Mouse (Mus musculus) B cell, adult 2 months (primary cell): ENCODE measurements around the gene Slpi.

Experiments used
- DNase-seq, 2 experiments: peaks; one replicate each; pipeline ENCODE4 v3.0.0; 2022

Slpi gene

DNA sequence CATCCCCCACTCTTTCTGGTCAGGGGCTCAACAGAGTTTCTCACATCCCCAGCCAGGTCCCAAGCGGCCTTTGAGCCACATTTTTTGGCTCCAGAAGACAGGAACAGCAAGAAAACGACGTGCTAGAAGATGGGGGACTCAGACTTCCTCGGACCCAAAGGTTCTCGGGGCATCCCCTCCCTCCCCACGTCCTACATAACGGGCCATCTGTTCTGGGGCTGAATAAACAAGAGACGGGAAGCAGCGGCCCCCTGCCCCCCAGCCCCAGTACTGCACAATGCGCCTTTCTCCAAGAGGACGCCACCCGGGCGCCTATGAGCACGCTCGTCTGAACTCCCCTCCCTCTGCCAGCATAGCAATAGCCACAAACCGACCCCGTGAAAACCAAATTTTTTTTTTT is at the start of gene Slpi:
Gene Slpi, minus strand, starts transcription at position 76 of the 400 bp plus-strand sequence.
- no peak for DNase-seq

- DNase-seq, result no peak
Measured at GRCm38 (mm10) chr2:164438257-164438656, 49.4 kb upstream of the Slpi start.

DNA sequence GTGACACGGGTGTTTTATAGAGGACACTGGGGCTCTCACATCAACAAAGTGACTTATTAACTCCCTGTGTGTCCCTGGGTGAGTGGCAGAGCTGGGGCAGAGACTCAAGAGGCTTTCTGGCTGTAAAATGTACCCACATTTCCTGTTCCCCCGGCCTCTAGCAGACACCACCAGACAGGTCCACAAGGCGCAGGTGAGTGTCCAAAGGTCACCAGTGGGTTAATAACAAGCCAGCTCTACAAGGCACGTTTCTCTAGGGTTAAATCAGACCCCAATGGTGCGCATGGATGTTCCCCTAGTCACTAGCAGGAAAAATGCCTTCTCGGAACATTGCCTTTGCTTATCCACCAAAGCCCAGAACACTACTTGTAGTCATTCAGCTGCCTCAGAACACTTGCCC is 48.8 kb upstream of the Slpi start:
- DNase-seq, result no peak

GRCm38 (mm10) chr2:164436961-164437360 is 48.1 kb upstream of the Slpi start:
- no peak for DNase-seq

DNA sequence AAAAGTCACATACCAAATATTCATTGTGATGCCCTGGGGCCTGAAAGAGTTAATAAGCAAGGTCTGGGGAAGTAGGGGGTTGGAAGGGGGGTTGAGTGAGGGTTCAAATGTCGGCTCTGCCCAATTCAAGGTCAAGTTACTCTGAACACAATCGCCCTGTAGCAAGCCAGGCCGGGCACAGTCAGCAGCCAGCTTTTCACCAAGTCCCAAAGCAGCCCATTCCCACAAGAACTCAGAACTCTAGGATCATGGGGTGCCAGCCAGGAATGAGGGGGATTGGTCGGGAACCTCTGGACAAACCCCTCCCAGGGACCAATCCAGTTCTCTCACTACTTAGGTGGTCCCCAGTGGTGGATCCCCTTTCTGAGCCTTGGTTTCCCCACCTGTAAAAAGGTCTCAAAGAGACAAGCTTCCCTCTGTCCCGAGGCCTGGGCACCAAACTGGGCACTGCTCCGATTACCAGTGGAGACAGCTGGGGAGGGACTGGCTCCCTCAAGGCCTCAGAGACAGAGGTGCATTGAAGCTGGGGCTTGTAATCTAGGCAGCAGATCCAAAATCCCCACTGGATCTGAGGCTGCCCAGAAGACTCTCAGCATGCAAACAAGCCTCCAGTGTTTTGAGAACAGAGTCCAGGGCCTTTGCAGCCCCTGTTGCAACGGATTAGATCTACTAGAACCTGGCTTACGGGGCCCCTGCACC is 47.5 kb upstream of the Slpi start:
- DNase-seq, result no peak

GRCm38 (mm10) chr2:164435216-164436090 is 46.6 kb upstream of the Slpi start:
- DNase-seq, result no peak

- DNase-seq, result no peak
Measured at GRCm38 (mm10) chr2:164434681-164435080, 45.8 kb upstream of the Slpi start.

DNA sequence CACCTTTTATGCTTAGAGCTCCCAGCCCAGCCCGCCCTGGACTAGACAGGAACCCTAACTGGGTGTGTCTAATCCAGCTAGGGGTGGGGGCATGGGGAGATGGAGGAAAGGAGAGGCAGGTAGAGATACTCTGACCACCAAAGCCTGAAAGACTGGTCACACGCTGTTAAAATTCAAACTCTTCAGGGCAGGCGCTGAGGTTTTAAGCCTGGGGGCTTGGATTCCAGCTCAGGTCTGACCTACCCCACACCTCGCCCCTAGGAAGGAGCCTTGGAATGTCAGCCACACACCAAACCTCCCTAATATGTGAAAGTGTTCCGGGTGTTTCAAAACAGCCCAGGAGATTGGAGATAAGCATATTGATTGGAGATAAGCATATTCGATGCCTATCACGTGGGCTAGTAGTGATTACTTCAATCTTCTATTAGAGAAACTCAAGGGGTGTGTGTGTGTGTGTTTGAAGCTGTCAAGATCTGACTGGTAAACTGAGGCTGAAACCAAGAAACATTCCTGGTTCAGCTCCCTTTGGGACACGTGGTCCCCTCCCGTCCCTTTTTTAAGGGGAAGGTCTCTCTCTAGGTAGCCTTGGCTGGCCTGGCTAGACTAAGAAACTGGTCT is 44.5 kb upstream of the Slpi start:
- DNase-seq, result no peak

DNA sequence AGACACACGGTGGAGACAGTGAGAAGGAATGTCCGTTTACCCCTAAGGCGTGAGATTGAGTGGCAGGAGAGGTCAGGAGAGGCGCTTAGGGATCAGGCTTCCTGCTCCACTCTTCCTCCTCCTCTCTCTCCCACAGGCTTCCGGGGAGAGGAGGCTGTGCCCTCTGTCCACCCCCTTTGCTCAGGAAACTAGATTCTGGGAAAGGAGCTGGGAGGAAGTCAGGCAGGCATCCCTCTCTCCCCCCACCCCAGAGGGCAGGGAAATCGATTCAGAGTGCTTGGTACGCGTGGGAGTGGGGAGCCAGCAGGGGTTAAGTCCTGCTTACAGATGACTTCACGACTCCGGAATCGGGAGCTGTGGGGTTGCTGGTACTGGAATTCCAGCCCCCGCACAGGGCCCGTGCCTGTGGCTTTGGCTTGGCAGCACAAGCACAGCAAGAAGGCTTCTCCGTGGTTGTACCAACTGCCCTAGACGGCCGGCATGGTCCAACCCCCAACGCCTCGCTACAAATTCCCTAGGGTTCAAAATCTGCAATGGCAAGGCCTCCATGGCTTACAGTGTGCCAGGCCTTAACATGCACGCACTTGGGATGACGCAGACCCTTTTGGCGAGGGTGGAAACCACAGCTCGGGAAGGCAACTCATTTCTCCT is 43.8 kb upstream of the Slpi start:
- DNase-seq, result no peak

DNA sequence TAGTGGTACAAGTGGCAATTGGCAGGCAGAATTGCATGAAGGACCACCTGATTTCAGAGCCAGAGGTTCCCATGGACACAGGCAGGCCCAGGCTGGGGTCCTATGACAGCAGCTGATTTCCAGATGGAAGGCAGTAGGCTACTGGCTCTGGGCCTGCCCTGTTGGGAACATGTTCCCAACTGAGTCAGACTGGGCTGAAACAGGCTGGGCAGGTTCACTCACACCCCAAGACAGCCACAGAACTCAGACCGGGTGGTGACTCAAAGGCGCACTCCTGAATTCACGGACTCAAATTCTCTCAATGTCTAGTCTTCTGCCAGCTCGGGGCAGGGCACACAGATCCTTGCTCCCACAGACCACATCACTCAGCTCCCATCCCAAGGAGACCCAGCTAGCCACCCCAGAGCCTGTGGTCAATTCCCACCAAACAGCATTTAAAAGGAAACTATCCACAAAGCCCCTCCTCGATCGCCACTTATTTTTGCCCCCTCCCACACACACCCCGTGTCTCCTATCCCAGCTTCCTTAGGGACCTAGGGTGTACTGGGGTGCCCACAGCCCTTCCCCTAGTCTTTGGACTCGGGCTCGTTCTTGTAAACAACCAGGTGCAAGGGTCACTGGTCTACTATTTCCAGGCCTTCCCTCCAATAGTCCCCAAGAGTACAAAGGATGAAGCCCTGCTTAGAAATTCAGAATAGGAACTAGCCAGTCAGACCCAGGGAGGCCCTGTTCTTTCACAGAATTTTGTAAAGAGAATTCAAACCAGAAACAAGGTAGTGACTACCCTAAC is 43.0 kb upstream of the Slpi start:
- DNase-seq, result no peak

- no peak for DNase-seq
Measured at GRCm38 (mm10) chr2:164430697-164431096, 41.8 kb upstream of the Slpi start.

- no peak for DNase-seq
Measured at GRCm38 (mm10) chr2:164429881-164430615, 41.2 kb upstream of the Slpi start.

- DNase-seq, result no peak
Measured at GRCm38 (mm10) chr2:164428451-164428850, 39.6 kb upstream of the Slpi start.

DNA sequence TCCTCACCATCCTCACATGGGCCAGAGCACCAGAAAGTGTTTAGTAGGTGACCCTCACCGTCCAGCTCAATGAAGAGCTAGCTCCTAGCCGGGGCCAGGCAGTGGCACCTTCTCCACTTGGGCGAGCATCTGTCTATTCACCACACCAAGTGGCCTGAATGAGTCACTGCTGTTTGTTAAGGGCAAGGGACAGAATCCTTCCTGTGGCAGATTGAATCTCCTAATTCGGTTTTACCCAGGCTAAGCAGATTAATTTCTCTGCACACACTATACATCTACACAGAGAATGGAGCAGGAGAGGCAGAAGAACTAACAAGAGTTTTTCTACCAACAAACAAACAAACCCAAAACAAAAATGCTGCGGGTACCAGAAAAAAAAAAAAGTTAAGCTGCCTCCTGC is 38.1 kb upstream of the Slpi start:
- no peak for DNase-seq

DNA sequence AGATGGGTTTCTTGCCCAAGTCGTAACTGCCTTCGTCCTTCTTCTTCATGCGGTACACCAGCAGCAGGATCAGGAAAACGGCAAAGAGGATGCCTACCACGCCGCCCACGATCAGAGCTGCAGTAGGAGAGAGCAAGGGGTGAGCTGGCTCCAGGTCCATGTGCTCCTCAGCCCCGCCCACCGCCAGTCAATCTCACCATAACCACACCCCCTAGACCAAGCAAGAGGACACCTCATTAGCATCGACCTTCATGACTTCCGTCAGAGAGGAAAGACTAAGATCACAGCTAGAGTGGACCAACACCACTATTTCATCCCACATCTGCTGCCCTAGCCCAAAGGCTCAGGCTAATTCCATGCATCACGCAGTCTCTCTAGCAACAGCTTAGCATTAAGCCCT is 37.2 kb upstream of the Slpi start:
- DNase-seq, result no peak

DNA sequence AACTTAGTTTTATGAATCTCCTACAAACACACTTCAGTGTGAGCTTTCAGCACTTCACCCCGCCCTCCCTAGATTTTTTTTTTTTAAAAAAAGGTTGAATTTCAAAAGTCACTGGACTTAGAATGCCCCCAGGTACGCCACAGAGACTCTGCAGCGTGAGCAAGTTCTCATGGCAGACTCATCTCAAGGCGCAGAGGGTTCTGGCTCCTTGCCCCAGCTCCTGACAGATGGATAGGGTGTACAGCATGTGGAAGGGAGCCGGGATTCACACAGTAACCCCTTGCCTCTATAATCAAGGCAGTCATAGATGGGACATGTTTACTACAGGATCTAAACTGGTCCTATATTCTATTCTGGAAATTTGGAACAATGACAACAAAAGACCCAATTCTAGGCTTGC is 36.5 kb upstream of the Slpi start:
- DNase-seq, result no peak

DNA sequence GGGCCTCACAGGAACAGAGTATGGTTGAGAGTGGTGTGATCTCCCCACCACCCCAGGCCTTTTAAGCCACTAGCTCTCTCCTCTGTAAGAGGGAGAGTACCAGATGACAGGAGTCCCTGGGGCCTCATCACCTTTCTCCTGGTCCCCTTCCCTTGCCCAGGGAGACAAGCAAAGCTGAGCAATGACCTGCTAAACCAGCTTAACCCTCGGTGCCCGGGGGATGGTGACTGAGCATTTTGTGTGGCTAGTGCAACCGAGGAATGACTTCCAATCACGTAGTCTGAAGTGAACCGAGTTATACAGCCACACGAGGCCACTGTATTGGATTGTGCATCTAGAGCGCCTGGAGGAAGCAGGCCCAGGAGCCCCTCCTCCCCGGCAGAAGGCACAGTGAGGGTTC is 35.5 kb upstream of the Slpi start:
- no peak for DNase-seq

DNA sequence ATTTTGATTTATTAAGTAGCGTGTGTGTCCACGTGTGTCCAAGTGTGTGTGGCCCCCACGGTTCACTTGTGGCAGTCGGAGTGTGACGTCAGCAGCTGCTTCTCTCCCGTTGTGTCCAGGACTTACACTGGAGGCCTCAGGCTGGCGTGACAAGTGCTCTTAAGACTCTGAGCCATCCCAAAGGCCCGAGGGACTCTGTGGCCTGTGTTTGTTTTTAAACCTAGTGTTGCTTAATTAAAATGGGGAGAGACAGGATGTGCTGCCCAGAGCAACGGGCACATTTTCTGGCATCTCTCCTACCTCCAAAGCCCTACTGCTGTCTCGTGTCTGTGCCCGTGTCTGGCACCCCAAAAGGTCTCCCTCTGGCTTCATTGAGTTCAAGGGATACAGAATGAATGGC is 34.6 kb upstream of the Slpi start:
- peak in 1 of 2 experiments; percentile 72 for DNase-seq

DNA sequence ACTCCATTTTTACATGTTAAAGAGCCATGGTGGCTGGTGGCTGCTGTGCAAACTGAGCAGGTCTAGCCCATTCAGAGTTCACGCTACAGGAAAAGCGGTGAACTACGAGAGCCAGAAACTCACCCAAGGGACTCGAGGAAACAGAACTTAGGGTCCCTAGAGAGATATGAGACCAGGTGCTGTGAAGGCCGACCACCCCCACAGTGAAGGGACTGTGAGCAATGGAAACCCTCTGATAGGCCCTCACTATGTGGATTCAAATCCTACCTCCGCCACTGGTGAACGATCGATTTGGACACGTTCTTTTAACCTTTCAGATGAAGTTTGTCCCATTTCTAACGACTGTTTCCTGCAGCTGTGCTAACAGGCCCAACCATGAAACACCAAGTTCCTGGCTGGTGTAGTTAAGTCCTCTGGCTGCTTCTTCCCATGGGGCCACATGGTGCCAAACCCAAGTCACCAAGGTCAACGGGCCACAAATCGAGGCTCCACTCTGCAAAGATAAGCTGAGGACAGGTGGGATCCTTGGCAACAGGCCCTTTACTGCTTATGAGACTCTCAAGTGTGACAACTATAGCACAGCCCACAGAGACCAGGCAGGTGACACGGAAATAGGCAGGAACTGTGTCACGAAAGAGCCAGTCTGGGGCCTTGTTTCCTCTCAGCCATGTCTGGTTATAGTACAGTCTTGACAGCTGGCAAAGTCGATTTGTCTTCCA is 33.9 kb upstream of the Slpi start:
- DNase-seq, result peak; percentile 78 to 80

GRCm38 (mm10) chr2:164421979-164422378 is 33.1 kb upstream of the Slpi start:
- no peak for DNase-seq

- no peak for DNase-seq
Measured at GRCm38 (mm10) chr2:164421306-164421705, 32.4 kb upstream of the Slpi start.
